Mouse (Mus musculus): ENCODE results near the gene Ehhadh.
"Not testable (repeated sequence)": the region's sequence is repeated elsewhere in the genome, so short reads cannot be mapped to it uniquely, and the experiment has no call there.

Ehhadh gene

DNA sequence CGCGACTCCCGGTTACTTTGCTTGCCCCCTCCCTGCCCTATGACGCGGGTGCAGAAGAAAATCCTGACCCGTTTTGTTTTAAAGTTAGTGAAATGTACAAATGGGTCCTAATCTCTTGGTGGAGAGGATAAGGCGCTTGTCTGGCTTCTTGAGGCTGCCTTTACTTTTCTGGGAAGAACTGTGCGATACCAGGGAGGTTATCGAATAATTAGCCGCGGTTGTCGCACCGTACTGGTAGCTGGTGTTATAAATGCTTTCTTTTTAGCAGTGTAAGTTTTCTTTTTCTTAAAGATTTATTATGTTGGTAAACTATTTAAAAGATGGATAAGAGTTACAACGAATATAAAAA is 7.1 kb upstream of the Ehhadh start:
- DNase-seq (ENCODE audit: low spot score in 2 of 2) = no peak

DNA sequence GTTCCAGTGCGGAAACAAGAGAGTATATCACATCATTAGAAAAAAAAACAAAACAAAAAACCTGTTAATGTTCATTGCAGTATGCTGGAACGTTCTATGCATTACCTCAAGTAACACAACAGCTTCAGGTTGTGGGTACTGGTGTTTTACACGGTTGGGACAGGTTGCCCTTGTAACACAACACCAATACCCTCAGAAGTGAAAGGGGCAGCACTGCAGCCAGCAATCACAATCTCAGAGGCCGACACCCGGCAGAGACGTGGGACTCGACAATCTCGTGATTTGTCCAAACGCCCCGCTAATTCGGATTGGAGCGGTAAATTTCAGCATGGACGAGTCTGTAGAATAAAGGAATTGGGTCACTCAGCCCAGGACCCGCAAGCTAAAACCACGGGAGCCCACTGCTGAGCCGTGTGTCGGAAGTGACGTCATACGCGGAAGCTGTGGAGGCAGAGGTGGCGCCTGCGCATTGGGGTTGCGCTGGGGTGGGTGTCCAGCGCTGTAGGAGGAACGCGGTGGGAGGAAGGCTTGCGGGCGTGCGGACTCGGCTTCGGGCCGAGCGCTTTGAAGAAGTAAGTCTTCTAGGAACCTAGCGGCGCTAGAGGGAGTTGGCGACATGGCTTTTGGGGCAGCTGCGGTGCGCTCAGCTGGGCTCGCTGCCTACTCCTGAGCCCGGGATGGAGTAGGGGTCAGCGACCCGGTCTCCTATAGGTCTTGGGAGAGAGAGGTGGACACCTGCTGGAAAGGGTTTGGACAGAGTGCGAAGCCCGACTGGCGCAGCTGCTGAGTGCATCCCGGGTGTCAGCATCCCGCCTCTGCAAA is 6.5 kb upstream of the Ehhadh start, which contains the start of gene Map3k13:
TSS of gene Map3k13 (plus strand) at position 472 of the 822 bp plus-strand sequence.
- DNase-seq (ENCODE audit: low spot score in 2 of 2) = peak; percentile 97 to 98

DNA sequence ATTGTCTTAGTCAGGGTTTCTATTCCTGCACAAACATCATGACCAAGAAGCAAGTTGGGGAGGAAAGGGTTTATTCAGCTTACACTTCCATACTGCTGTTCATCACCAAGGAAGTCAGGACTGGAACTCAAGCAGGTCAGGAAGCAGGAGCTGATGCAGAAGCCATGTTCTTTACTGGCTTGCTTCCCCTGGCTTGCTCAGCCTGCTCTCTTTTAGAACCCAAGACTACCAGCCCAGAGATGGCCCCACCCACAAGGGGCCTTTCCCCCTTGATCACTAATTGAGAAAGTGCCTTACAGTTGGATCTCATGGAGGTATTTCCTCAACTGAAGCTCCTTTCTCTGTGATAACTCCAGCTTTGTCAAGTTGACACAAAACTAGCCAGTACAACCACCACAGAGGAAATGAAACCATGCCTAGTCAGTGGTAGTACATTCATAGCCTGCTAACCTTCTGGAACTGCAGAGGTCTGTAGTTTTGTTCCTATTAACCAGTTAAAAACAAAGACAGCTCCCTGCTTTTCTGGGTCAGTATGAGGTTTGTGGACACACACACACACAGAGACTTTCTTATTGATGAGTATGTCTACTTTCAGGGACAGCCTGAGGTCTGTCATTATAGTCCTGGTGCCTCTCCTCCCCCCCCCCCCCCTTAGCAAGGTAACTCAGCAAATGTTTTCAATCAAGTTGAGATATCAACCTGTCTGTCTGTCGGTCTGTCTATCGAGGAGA is 5.6 kb upstream of the Ehhadh start:
- DNase-seq (ENCODE audit: low spot score in 2 of 2) = not testable (repeated sequence)

DNA sequence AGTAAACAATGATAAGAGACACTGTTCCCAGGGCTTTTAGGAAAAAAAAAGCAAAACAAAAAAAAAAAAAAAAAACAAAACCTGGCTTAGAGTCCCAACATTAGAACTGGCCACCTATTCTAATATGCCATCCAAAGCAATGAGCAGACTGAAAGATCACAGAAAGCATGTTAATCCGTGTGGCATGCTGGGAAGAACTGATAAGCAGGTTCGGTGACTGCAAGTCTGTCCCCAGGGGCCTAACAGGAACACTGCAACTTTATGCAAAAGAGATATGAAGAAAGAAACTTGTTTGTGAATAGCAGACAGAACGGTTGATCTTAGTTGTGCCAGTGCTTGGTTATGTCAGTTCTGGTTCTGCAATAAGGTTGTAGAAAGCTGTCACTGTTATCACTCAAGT is 4.2 kb upstream of the Ehhadh start:
- no peak for DNase-seq (ENCODE audit: low spot score in 2 of 2)

DNA sequence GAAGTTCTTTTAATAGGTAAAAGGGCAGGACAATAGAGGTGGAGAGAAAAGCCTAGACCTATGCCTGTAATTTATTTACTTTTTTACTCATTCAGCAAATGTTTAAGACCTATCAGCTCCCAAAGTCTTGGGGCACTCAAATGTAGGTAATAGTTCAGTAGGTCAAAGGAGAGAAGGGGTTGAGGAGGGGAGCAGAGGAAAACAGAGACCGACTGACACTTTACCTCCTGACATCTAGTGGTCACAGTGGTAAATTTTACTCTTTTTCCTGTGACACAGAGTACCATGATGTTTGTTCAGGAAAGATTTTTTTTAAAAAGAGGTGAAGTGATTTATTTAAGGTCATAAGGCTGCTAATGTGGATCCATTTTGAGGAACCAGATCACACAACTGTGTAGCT is 2.9 kb upstream of the Ehhadh start:
- DNase-seq (ENCODE audit: low spot score in 2 of 2) = no peak

DNA sequence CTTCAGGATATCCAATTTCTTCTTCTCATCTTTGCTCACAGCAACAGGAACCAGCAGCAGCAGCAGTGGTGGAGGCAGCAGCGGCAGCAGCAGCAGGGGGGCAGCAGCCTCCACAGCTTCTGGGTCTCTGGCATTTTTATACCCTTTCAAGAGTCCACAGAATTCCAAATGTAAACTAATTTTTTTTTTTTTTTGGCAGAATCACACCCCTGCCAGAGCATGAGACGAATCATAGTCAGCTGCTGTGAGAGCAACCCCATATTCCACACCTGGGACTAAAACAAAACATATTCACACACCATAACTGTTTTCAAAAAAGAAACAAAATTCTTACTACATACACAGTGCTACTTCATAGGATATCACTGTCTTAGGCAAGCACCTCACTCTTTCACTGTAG is 1.6 kb upstream of the Ehhadh start:
- no peak for DNase-seq (ENCODE audit: low spot score in 2 of 2)

DNA sequence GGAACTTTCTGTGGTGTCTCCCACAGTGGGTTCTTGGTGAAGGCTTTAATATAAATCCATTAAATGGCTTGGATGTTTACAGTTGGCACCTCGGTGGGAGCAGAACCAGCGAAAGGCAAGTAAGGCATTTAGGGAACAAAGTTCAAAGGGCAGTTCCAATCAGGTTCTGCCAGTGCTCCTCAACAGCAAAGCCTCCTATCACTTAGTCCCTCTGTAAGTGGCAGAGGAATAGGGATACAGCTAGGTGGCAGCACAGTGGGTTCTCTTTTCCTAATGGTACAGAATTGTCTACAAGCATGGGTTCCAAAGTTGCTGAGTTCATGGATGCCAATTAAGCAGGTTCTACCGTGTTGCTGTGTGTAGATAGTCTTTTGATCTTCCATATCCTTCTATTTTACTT is 974 bp upstream of the Ehhadh start:
- no peak for DNase-seq (ENCODE audit: low spot score in 2 of 2)

DNA sequence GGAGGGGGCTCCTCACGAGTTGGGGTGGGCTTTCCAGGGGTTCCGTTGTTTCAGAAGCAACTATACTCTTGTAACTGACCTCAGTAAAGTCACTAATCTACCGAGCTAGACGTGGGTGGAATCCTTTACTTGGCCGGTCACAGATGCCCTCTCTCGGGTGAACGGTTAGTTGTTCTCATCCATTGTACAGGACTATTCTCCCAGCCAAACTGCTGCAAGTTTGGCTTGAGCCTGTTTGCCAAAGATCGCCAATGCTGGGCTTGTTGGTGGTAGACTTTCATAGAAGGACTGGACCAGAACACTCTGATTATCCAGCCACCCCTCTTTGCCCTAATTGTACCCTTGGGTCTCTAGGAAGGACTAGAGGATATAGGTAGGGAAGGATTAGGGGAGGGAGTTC is 1.3 kb downstream of the Ehhadh start:
- DNase-seq (ENCODE audit: low spot score in 2 of 2) = no peak

DNA sequence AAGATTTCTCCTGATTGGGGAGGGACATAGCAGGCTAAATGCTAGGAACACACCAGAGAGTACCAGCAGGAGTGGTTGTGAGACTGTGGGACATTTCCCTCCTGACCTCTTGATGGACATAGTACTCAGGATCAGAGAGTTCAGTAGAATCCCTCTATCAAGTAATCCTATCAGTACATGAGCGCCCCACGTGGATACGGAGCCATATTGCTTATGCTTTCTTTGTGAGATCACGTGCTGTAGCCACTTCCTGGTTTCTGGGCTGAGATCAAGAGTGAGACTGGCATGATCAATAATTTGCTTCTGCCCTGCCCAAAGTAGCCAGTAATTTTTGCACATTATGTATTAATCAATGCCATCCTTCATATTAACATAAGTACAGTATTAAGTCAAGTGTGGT is 2.6 kb downstream of the Ehhadh start:
- DNase-seq (ENCODE audit: low spot score in 2 of 2) = no peak

DNA sequence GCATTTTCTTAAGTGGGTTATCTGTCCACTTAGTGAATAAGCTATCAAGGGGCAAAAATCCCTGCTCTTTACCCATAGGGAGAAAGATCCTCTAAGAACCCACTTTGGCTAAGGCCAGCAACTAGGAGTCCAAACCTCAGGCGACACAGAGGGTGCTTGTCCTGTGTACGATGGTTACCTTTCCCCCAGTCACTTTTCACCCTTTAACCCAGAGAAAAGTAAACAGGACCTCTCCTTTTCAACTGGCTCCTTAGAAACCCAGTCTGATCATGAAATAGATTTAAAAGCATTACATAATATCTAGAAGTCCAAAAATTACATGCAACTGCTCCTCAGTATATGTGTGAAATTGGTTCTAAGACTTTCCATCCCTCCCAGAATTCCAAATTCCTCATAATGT is 4.8 kb downstream of the Ehhadh start:
- DNase-seq (ENCODE audit: low spot score in 2 of 2) = no peak

DNA sequence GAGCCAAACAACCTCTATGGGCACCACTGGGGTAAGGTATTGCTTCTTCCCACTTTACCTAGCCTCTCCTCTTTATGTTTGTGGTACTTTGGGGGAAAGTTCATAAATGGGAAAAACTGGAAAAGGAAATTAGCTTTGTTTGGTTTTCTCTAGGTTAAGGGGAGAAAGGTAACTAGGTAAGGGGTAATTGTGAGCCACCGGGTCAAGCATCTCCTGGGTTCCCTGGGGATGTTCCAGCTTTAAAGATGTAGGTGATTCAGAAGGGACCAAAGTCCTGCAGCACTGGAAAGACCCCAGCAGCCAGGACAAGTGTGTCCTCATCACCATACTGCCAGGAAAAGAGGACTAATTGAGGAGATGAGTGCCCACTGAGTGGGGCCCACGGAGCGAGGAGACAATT is 5.7 kb downstream of the Ehhadh start:
- DNase-seq (ENCODE audit: low spot score in 2 of 2) = no peak

DNA sequence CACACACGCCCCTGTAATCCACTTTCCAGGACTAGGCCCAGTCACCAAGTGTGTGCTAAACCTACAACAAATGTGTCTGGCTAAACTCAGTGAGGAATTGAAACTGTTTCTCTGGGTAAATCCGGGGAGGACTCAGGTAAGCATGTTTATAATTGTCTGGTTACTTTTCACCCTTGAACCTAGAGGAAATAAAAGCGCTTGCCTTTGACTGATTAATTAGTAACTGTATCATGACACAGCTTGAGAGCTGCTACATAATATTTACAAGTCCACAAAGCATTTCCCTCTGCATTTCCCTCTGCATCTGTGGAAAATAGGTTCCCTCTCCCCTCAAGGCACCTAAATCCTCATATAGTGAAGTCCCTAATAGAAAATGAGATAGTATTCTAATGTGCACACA is 6.3 kb downstream of the Ehhadh start:
- no peak for DNase-seq (ENCODE audit: low spot score in 2 of 2)

DNA sequence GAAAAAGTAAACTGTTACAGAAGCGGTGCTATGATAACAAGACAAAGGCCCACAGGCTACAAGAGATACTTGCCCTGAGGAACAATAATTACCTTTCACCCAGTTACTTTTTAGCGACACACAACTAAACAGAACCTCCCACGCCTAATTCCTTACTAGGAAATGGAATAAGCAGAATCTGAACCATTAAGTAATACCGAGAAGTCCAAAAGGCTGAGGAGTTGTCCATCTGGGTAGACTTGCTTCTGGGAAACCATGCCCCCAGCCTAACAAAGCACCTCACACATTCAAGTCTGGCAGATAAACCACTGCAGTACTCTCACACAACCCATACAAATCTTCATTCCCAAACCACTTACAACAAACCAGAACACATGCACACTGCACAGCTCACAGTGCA is 8.5 kb downstream of the Ehhadh start:
- no peak for DNase-seq (ENCODE audit: low spot score in 2 of 2)

DNA sequence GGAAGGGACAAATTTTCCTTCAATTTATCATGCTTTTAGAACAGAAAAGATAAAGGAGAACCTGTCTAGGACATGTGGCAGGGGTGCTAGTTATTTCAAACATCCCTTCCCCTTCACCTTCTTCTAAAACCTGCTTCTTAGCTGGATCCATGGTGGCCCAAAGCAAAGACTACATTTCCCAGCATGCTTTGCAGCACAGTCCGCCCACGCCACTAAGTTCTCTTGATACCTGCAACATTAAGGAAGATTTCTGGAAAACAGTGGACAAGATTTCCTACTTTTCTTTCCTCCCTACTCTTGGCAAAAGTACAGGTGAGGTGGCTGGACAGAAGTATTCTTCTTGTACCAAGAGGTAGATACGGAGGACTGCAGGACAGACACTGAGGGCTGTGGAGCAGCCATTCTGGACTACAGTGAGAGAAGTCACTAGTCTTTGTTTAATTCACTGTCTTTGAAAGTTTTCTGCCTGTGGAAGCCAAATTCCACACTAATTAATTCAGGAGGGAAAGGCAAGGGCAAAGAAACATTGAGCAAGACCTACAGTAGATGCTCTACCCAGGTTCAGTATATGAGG is 9.2 kb downstream of the Ehhadh start:
- no peak for DNase-seq (ENCODE audit: low spot score in 2 of 2)

DNA sequence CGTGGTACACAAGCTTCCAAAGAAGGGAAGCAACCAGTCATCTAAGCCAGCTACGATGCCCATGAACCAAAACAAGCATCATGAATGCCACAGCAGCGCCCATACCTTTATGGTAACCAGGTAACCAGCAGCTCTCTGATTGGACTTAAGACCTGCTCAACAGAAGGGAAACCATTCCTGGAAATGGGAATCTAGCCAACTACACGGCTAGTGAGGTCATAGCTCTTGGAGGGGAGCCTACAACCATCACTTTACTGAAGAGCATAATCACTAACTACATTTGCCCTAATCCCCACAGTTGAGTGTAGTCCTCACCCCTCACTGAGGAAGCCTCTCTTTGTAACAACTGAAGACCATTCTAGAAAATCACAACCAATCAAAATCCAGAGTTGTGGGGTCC is 12.9 kb downstream of the Ehhadh start:
- DNase-seq (ENCODE audit: low spot score in 2 of 2) = no peak

DNA sequence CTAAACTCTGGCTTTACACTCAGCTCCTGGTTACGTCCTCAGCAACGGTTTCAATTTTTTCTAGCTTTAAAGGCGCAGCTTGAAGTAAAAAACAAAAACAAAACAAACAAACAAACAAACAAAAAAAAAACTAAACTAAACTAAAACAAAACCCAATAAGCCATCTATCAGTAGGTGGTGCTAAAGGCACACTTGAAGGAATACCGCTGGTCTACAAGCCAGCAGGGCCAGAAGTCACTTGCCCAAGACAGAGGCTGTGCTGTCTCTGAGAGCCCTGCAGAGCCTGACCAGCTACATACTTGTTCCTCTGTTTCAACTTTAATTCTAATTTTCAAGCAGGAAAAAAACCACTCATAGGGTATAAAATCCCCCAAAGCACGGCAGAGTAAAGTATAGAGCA is 17.9 kb downstream of the Ehhadh start:
- no peak for DNase-seq (ENCODE audit: low spot score in 2 of 2)

DNA sequence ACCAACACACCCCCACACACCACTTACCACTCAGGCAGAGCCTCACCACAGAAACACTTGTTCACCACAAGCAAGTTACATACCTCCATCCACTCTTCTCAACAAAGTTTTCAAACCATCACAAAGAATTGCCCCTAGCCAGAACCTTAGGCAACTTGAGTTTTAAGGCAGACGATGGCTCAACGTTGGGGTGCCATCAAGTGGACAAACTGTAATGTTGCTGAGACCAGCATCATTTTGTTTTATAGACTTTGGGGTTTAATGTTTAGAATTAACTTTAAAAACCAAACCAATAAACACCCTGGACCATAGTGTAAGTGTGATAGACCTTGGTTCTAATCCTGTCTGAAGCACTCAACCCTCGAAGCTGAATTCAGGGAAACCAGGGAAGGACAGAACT is 19.4 kb downstream of the Ehhadh start:
- DNase-seq (ENCODE audit: low spot score in 2 of 2) = peak in 1 of 2 experiments; percentile 41

DNA sequence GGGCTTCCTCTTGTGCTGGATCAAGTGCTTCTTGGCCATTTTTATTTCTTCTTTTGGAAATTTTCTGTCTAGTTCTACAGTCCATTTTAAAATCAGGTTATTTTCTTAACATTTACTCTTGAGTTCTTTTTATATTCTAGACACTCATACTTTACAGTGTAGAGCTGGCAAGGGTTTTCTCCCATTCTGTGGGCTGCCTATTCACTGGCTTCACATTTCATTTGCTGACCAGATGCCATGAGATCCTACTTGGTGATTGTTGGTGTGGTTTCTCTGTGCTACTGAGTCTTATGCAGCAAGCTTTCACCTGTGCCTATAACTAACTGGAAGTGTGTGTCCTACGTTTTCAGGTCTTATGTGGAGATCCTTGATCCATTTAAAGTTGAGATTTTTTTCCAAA is 29.2 kb downstream of the Ehhadh start:
- no peak for DNase-seq (ENCODE audit: low spot score in 2 of 2)

DNA sequence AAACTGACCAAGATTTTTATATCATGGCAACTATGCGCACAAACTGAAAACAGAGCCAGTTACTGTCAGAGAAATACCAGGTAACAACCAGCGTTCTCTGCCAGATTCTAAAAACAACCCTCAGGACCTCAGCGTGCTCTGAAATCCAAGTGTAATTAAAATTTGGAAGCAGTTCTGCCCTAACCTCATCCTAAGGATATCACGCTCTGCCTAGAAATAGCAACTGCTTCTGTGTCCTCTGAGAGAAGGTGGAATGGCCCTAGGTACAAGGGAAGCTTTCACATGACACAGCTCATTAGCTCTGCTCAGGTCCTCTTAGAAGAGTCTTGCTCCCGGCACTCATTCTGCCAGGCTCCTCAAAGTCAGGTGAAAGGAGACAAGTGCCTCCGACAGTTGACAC is 44.2 kb downstream of the Ehhadh start:
- no peak for DNase-seq (ENCODE audit: low spot score in 2 of 2)

DNA sequence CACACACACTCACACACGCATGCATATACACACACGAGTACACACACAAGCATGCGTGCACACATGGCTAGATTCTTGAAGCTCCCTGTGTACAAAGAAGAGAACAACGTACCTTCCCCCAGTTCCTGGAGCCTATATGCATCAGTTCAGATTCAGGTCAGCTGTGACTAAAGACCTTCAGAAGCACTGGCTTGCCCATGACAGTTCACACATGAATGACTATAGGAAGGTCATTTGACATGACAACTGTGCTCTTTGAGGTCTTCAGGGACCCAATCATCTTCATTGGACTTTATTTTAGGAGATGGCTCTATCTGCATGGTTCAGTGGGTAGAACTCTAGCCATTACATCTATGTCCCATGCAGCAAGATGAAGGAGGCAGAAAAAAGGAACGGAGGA is 44.7 kb downstream of the Ehhadh start:
- DNase-seq (ENCODE audit: low spot score in 2 of 2) = no peak

DNA sequence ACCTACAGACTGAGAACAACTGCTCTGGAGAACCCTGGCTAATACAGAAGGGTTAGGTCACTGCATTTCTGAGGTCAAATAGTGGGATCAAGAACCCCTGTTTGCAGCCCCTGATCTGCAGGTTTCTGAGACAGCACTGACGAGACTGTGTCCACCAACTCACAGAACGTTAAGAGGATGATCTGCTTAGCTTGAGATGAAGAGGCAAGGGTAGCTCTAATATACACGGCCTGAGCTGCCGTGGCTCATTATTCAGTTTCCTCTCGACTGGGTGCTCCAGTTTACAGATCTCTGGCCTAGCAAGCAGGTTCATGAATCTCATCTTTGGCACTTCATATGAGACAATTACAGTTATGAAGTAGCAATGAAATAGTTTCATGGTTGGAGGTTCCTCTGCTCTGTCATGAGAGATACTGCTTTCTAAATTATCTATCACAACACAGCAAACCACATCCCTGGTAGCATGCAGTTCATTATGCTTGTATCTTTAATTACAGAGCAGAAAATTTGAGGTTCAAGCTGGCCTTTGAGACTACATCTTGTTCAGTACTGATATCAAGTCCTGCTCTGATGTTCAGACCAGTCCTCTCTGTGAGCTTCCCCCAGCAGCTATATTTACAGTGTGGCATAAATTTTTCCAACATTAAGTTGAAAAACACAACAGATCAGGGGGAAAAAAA is 45.3 kb downstream of the Ehhadh start:
- no peak for DNase-seq (ENCODE audit: low spot score in 2 of 2)

DNA sequence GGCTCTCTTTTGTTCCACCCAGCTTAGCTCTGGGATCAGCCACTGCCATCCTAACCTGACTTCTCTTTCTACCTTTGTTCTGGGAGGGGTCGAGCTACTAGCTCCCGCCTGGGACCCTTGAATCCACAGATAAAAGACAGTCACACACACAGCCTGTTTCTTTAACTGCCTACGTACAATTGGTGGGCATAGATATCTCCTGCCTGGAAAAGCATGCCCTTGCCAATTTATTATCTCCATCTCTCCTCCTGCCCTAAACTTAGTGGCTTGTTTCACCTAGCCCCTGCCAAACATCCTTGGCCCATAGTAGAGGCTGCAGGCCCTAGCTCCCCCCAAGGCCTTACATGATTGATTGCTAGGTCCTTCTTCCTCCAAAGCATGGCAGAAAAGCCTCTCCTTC is 46.1 kb downstream of the Ehhadh start:
- no peak for DNase-seq (ENCODE audit: low spot score in 2 of 2)

DNA sequence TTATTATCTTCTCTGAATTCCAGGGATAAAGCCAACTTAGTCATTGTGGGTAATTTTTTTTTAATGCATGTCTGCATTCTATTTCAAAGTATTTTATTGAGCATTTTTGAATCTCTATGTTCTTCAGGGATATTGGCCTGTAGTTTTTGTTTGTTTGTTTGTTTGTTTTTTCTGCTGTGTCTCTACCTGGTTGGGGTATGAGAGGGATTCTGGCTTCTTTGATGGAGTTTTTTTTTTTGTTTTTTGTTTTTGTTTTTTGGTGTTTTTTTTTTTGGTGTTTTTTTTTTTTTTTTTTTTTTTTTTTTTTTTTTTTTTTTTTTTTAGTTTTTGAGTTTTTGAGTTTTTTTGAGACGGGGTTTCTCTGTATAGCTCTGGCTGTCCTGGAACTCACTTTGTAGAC is 52.0 kb downstream of the Ehhadh start:
- no peak for DNase-seq (ENCODE audit: low spot score in 2 of 2)
